Mouse (Mus musculus) embryonic fibroblast, embryonic 13.5 days (primary cell): ENCODE results near the gene Dscam.

Experiments used
- CTCF ChIP-seq: IDR thresholded peaks from 2 replicates; pipeline ENCODE4 v1.5.1; 2011; ENCODE audit warnings: mild to moderate bottlenecking, control low read depth, low read length, moderate library complexity, borderline replicate concordance; ENCODE audit not compliant: insufficient read depth
- POLR2A ChIP-seq: IDR thresholded peaks from 2 replicates; pipeline ENCODE4 v1.6.1; 2011; ENCODE audit warnings: low read depth, mild to moderate bottlenecking, control low read depth, low read length, moderate library complexity

DNA sequence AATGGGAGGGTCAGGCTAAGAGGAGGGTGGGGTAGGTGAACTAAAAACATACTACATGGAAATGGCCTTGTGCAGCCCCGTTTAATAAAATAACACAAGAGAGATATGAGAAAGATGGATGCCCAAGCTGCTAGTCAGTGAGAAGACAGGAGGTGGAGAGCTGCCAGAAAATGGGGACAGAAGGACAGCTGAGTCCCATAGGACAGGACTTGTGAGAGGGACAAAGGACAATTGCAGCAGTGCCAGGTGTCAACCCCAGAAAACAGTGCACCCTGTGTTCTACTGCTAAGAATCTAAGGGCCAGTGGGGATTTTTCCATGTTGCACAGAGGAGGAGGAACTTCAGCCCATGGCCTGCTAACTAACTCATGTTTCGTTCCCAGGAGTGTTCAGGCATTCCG is 470.0 kb downstream of the Dscam start:
- TF ChIP-seq POLR2A (no peak), CTCF (no peak)
